In genomic region chr16:30102149-30102915, GRCm38 (mm10) we compare ENCODE assay signal across 10 mouse cellular contexts. TPM values are rescaled to one million over a fixed set of nuclear protein-coding genes. Genes with fewer than 3 reads are reported as not detected.
A peak's percentile ranks its signal among the peaks of the same experiment; 100 is the strongest.
DNase-seq lines count a peak whose midpoint lies in the region; ATAC-seq lines count a peak whose summit lies in the region.
"Had no signal": no experiment of that assay in that cellular context is flagged by ENCODE, and none has a peak within 500 bp of the region (broad histone marks: within the 10 kb centered on the region; RNA-seq: fewer than 3 reads in every experiment).

No protein-coding gene starts in this region.

- peak; percentile 84 for ATAC-seq in hindbrain, embryonic 12.5 days (ENCODE audit: low FRiP score)
- ATAC-seq in hindbrain, embryonic 14.5 days (ENCODE audit: low FRiP score): no peak
- ATAC-seq in neural tube, embryonic 12.5 days (ENCODE audit: low FRiP score, low read depth): peak; percentile 88
- no peak for ATAC-seq in neural tube, embryonic 15.5 days (ENCODE audit: low FRiP score)
- peak; percentile 42; the same call in 1 of the 2 replicates for ATAC-seq in intestine, embryonic 16.5 days
- ATAC-seq in stomach, embryonic 16.5 days (ENCODE audit: insufficient read depth, low FRiP score): peak; percentile 22; the same call in 1 of the 2 replicates

- H3K27me3 ChIP-seq in hindbrain, embryonic 12.5 days: peaks cover 58% of the 10 kb centered on the region
- H3K27me3 ChIP-seq in hindbrain, embryonic 14.5 days (ENCODE audit: control insufficient read depth, insufficient read depth, low read length): peaks cover 12% of the 10 kb centered on the region
- H3K27me3 ChIP-seq in neural tube, embryonic 12.5 days (replicated peaks): no peaks in the 10 kb centered on the region
- H3K27me3 ChIP-seq in neural tube, embryonic 15.5 days (replicated peaks): peaks cover 2% of the 10 kb centered on the region; the same call in 1 of the 2 replicates
- no peaks in the 10 kb centered on the region for H3K27me3 ChIP-seq in intestine, embryonic 16.5 days (replicated peaks; ENCODE audit: control insufficient read depth, insufficient read depth, low read length)
- H3K27me3 ChIP-seq in stomach, embryonic 16.5 days (ENCODE audit: control insufficient read depth, insufficient read depth, low read length): no peaks in the 10 kb centered on the region

- no peaks in the 10 kb centered on the region for H3K9me3 ChIP-seq in hindbrain, embryonic 12.5 days (replicated peaks)
- no peaks in the 10 kb centered on the region for H3K9me3 ChIP-seq in hindbrain, embryonic 14.5 days (ENCODE audit: control insufficient read depth, low read length)
- no peaks in the 10 kb centered on the region for H3K9me3 ChIP-seq in neural tube, embryonic 12.5 days
- H3K9me3 ChIP-seq in neural tube, embryonic 15.5 days (replicated peaks): no peaks in the 10 kb centered on the region
- H3K9me3 ChIP-seq in intestine, embryonic 16.5 days (ENCODE audit: control insufficient read depth, low read length): no peaks in the 10 kb centered on the region
- no peaks in the 10 kb centered on the region for H3K9me3 ChIP-seq in stomach, embryonic 16.5 days (replicated peaks; ENCODE audit: control insufficient read depth, low read length)

- H3K4me3 ChIP-seq in hindbrain, embryonic 12.5 days: no peak overlapping the region
- H3K4me3 ChIP-seq in hindbrain, embryonic 14.5 days (replicated peaks; ENCODE audit: low read length): no peak overlapping the region
- H3K4me3 ChIP-seq in neural tube, embryonic 12.5 days: no peak overlapping the region
- H3K4me3 ChIP-seq in neural tube, embryonic 15.5 days (replicated peaks): no peak overlapping the region
- no peak overlapping the region for H3K4me3 ChIP-seq in intestine, embryonic 16.5 days (ENCODE audit: low read length)
- H3K4me3 ChIP-seq in stomach, embryonic 16.5 days (replicated peaks; ENCODE audit: low read length): no peak overlapping the region

- H3K9ac ChIP-seq in hindbrain, embryonic 12.5 days: no peak overlapping the region
- no peak overlapping the region for H3K9ac ChIP-seq in hindbrain, embryonic 14.5 days
- H3K9ac ChIP-seq in neural tube, embryonic 12.5 days: no peak overlapping the region
- no peak overlapping the region for H3K9ac ChIP-seq in neural tube, embryonic 15.5 days (replicated peaks)
- no peak overlapping the region for H3K9ac ChIP-seq in intestine, embryonic 16.5 days (ENCODE audit: low read depth, low read length)
- 0 out of 2 replicates have a peak overlapping the region, but pooled peaks have one; percentile 7 for H3K9ac ChIP-seq in stomach, embryonic 16.5 days (ENCODE audit: low read length)

- peak overlapping the region; percentile 13; the same call in 1 of the 2 replicates for H3K27ac ChIP-seq in hindbrain, embryonic 12.5 days
- H3K27ac ChIP-seq in hindbrain, embryonic 14.5 days: no peak overlapping the region
- no peak overlapping the region for H3K27ac ChIP-seq in neural tube, embryonic 12.5 days
- H3K27ac ChIP-seq in neural tube, embryonic 15.5 days (replicated peaks): no peak overlapping the region
- no peak overlapping the region; the same call in 1 of the 2 replicates for H3K27ac ChIP-seq in intestine, embryonic 16.5 days (ENCODE audit: low read length)
- 0 out of 2 replicates have a peak overlapping the region, but pooled peaks have one; percentile 15 for H3K27ac ChIP-seq in stomach, embryonic 16.5 days (ENCODE audit: low read length)

- no peaks in the 10 kb centered on the region for H3K36me3 ChIP-seq in hindbrain, embryonic 12.5 days
- H3K36me3 ChIP-seq in hindbrain, embryonic 14.5 days (replicated peaks; ENCODE audit: control insufficient read depth, insufficient read depth): no peaks in the 10 kb centered on the region
- H3K36me3 ChIP-seq in neural tube, embryonic 12.5 days: no peaks in the 10 kb centered on the region
- H3K36me3 ChIP-seq in neural tube, embryonic 15.5 days: no peaks in the 10 kb centered on the region
- H3K36me3 ChIP-seq in intestine, embryonic 16.5 days (ENCODE audit: control insufficient read depth, insufficient read depth, low read length): no peaks in the 10 kb centered on the region
- no peaks in the 10 kb centered on the region for H3K36me3 ChIP-seq in stomach, embryonic 16.5 days (ENCODE audit: control insufficient read depth, insufficient read depth, low read length)

- DNase-seq in hindbrain, embryonic 14.5 days (ENCODE audit: low spot score): no peak
- DNase-seq in layer of hippocampus, postnatal 14 days (ENCODE audit: low spot score in 2 of 2): no peak
- no peak for DNase-seq in cerebellum, adult 11-12 months
- DNase-seq: layer of hippocampus, adult 9-11 months; lung, postnatal 36 days had no signal

- peaks cover 17% of the 10 kb centered on the region for H3K4me1 ChIP-seq in hindbrain, embryonic 12.5 days
- H3K4me1 ChIP-seq in hindbrain, embryonic 14.5 days (replicated peaks; ENCODE audit: control insufficient read depth, insufficient read depth, low read length): peaks cover 15% of the 10 kb centered on the region
- H3K4me1 ChIP-seq in neural tube, embryonic 12.5 days: peaks cover 17% of the 10 kb centered on the region
- H3K4me1 ChIP-seq in neural tube, embryonic 15.5 days: peaks cover 19% of the 10 kb centered on the region
- H3K4me1 ChIP-seq in intestine, embryonic 16.5 days (ENCODE audit: control insufficient read depth, insufficient read depth, low read length): peaks cover 2% of the 10 kb centered on the region; the same call in 1 of the 2 replicates
- H3K4me1 ChIP-seq in stomach, embryonic 16.5 days (ENCODE audit: control insufficient read depth, insufficient read depth, low read length): peaks cover 18% of the 10 kb centered on the region

- WGBS in hindbrain, embryonic 12.5 days: 23% methylated on average over 10 of the region's 10 CpGs
- WGBS in hindbrain, embryonic 14.5 days: 21% methylated on average over 10 of the region's 10 CpGs
- 7% methylated on average over 10 of the region's 10 CpGs for WGBS in neural tube, embryonic 12.5 days
- 13% methylated on average over 10 of the region's 10 CpGs for WGBS in neural tube, embryonic 15.5 days
- WGBS in intestine, embryonic 16.5 days: 23% methylated on average over 10 of the region's 10 CpGs
- WGBS in stomach, embryonic 16.5 days: 27% methylated on average over 10 of the region's 10 CpGs

- no peak overlapping the region for H3K4me2 ChIP-seq in hindbrain, embryonic 12.5 days (replicated peaks)
- H3K4me2 ChIP-seq in hindbrain, embryonic 14.5 days (replicated peaks): no peak overlapping the region
- H3K4me2 ChIP-seq in neural tube, embryonic 12.5 days (replicated peaks): peak overlapping the region; percentile 3
- no peak overlapping the region for H3K4me2 ChIP-seq in neural tube, embryonic 15.5 days
- H3K4me2 ChIP-seq in intestine, embryonic 16.5 days (ENCODE audit: low read depth, low read length): peak overlapping the region; percentile 18; the same call in 1 of the 2 replicates
- H3K4me2 ChIP-seq in stomach, embryonic 16.5 days (ENCODE audit: low read depth, low read length): no peak overlapping the region

RNA-seq across cellular contexts. Expression of gene Hes1, which starts 38.1 kb away (rescaled TPM):
- polyA plus RNA-seq in hindbrain, embryonic 12.5 days (2016; fragmentation: Nextera tagmentation; extraction: Ambion mirVana): 39.5 and 40.3 TPM in 2 replicates
- 14.0 and 18.0 TPM in 2 replicates for polyA plus RNA-seq in hindbrain, embryonic 14.5 days (2014; fragmentation: Nextera tagmentation; extraction: Ambion mirVana)
- 50.5 and 51.1 TPM in 2 replicates for polyA plus RNA-seq in neural tube, embryonic 12.5 days (2016; fragmentation: Nextera tagmentation; extraction: Ambion mirVana)
- polyA plus RNA-seq in neural tube, embryonic 15.5 days (2015; fragmentation: Nextera tagmentation; extraction: Ambion mirVana): 13.6 and 23.2 TPM in 2 replicates
- polyA plus RNA-seq in intestine, embryonic 16.5 days (2015; fragmentation: Nextera tagmentation; extraction: Ambion mirVana): 25.9 and 36.1 TPM in 2 replicates
- 34.4 and 38.5 TPM in 2 replicates for polyA plus RNA-seq in stomach, embryonic 16.5 days (2015; fragmentation: Nextera tagmentation; extraction: Ambion mirVana)
- total RNA-seq in layer of hippocampus, postnatal 14 days (2021): 10 to 100 TPM; 12.8 to 18.6 TPM

Comparison
In these comparisons a context has a peak if more than half of its experiments do, and no peak if none do; other contexts are left out.
1. ATAC-seq: peak in hindbrain, embryonic 12.5 days (single experiment), neural tube, embryonic 12.5 days (single experiment), intestine, embryonic 16.5 days (single experiment) and stomach, embryonic 16.5 days (single experiment); none in hindbrain, embryonic 14.5 days (single experiment) and neural tube, embryonic 15.5 days (single experiment).
2. H3K27ac ChIP-seq: peak in hindbrain, embryonic 12.5 days (single experiment) and stomach, embryonic 16.5 days (single experiment); none in hindbrain, embryonic 14.5 days (single experiment), neural tube, embryonic 12.5 days (single experiment), neural tube, embryonic 15.5 days (single experiment) and intestine, embryonic 16.5 days (single experiment).
3. H3K4me2 ChIP-seq: peak in neural tube, embryonic 12.5 days (single experiment) and intestine, embryonic 16.5 days (single experiment); none in hindbrain, embryonic 12.5 days (single experiment), hindbrain, embryonic 14.5 days (single experiment), neural tube, embryonic 15.5 days (single experiment) and stomach, embryonic 16.5 days (single experiment).